Mouse (Mus musculus) heart, postnatal 25 days (tissue): ENCODE results near the gene Exoc6. TPM values are rescaled to one million over a fixed set of nuclear protein-coding genes. Genes with fewer than 3 reads are reported as not detected.

Source experiments
- DNase-seq: peaks from one replicate; pipeline ENCODE4 v3.0.0; 2022; ENCODE audit warnings: low spot score
- intact Hi-C: fragments of 180-260 bp; cut with DNase I; formaldehyde crosslinking; loops from one replicate; pipeline ENCODE4 v1.15.1; 2025
- total RNA-seq, 2 experiments: library from RNA; stranded (reverse); gene quantifications; 2 replicates each; pipeline ENCODE4 v1.2.3; 2021

Exoc6 gene
- total RNA-seq, 2 experiments from 2014 or later, result 29.2 TPM

GRCm38 (mm10) chr19:37669486-37669885, 119.3 kb downstream of the Exoc6 start:
- DNase-seq, result no peak
- intact Hi-C loops, result no loop called here

DNA sequence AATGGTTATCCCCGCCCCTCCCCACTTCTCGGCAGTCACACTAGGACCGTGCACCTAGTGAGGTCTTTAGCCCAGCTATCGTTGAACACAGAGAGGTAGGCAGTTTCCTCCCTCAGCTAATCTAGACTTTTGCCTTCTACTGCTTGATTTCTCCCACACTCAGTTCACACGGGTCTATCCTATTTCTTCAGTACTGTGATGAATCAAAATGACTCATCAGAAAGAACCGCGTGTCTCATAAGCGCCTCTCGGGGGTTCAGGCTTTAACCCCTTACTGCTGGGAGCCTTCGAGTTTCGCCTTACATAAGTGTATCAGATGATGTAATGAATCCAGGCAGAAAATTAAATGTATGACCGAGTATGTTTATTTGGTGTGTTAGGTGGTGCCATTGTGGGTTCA, 123.2 kb downstream of the Exoc6 start:
- intact Hi-C loops, result no loop called here
- no peak for DNase-seq

DNA sequence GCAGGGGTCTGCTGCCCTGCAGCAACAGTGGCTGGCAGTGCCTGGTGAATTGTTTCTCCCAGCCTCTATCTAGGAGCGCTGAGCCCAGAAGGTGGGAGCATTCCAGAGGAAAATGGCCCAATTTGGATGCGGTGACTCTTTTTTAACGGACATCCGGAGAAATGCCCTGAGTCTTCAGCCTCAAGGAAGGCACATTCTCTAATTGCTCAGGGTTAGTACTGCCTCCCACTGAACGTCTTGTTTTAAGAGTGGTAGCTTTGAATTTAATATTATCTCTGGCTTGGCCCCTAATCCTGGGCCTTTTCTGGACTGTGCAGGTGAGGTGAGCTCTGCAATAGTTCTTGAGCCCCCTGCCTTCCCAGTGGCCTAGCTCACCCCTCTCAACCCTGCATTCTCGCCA, 135.1 kb downstream of the Exoc6 start, which contains the start of gene Cyp26c1:
Gene Cyp26c1, plus strand, starts transcription at position 301 of the 400 bp plus-strand sequence.
- DNase-seq, result no peak
- intact Hi-C loops, result no loop called here

DNA sequence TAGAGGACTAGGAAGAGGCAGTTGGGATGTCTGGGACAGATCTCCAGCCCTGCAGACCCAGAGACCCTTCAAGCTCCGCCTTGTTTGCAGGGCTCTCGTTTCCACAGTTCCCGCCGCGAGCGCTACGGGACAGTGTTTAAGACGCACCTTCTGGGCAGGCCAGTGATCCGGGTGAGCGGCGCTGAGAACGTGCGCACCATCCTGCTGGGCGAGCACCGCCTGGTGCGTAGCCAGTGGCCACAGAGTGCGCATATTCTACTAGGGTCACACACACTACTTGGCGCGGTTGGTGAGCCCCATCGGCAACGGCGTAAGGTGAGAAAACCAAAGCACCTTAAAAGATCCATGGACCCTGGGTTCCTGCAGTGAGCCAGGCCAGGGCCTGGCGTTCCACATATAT, 136.1 kb downstream of the Exoc6 start:
- DNase-seq, result no peak
- intact Hi-C loops, result no loop called here

- intact Hi-C loops, result no loop called here
- DNase-seq, result no peak
Measured at GRCm38 (mm10) chr19:37686941-37687850, 137.0 kb downstream of the Exoc6 start.

DNA sequence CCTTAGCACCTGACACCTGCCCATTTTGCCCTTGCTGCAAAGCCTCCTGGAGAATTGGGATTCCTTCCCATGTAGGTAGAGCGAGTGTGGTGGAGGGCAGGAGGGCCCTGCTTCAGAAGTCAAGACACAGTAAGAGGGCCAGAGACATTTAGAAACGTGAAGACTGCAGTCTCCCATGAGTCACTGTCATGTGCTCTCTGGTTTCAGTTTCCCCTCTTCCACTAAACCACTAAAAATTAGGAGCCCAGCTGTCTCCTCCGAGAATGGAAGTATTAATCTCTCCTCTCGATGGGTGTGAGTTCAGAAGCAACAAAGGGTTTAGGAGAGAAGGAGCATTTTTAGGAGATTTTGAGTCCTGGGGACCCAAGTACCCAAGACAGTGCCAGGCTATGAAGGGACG, 139.3 kb downstream of the Exoc6 start:
- DNase-seq, result no peak
- intact Hi-C loops, result no loop called here

DNA sequence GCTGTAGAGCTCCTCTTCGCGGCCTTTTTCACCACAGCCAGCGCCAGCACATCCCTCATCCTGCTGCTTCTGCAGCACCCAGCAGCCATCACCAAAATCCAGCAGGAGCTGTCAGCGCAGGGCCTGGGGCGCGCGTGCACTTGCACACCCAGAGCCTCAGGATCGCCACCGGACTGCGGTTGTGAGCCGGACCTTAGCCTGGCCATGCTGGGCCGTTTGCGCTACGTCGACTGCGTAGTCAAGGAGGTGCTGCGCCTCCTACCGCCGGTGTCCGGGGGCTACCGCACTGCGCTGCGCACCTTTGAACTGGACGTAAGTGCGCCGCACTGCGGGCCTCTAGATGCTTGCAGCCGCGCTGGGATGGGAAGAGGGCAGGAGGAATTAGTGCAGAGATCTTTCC, 140.5 kb downstream of the Exoc6 start:
- intact Hi-C loops, result no loop called here
- no peak for DNase-seq

DNA sequence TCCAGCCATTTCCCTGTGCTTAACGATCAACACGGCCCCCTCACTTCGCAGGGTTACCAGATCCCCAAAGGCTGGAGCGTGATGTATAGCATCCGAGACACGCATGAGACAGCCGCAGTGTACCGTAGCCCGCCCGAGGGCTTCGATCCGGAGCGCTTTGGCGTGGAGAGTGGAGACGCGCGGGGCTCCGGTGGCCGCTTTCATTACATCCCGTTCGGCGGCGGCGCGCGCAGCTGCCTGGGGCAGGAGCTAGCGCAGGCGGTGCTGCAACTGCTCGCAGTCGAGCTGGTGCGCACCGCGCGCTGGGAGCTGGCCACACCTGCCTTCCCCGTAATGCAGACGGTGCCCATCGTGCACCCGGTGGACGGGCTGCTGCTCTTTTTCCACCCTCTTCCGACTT, 142.7 kb downstream of the Exoc6 start:
- intact Hi-C loops, result no loop called here
- no peak for DNase-seq

DNA sequence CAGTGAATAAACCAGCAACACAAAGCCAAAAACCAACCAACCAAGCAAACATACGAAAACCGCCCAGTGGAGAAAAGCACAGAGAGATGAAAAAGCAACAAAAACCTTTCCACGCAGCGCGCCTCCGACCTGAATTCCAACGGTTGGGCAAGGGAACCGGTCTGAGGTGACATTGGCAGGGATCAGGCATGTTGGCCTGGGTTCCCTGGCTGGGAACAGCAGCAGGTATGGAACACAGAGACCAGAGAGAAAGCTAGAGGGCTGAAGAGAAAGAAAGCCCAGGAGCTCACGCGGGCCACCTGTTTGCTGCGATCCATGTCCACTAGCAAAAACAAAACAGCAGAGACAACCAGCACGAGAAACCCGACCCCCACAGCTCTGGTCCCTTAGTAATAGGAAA, 144.9 kb downstream of the Exoc6 start:
- no peak for DNase-seq
- intact Hi-C loops, result no loop called here

DNA sequence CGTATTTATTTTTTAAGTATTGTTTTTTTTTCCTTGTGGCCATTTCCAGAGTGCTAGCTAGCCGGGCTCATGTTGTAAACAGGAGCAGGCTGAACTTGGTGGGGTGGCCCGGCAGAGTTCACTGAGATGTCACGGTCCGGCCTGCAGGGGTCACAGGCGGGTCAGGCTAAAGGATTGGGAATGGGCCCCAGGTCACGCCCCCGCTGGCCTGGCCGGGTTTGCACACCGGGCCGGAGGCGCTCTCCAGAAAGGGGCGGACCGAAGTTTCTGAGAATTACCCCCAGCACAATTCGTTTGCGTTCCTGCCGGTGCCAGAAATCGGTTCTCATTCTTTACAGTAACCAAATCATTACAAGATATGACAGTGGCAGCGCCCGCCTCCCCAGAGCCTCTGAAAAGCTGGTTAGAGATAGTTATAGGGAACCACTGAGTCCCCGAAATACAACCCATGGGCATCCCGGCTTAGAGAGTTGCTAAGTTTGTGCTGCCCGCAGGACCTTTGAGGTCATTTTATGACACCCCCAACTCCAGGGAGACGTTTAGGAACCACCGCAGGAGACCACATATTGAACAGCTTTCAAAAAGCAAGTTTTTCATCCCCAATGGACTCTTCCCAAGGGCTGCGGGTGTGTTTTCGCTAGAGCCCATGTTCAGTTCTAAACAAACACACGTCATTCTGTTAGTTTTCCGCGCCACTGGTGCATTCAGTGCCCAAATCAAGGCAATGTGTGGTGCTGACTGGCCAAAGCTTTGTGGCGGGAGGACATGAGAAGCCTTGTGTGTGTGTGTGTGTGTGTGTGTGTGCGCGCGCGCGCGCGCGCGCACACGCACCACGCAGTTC, 145.8 kb downstream of the Exoc6 start:
- intact Hi-C loops, result no loop called here

GRCm38 (mm10) chr19:37696603-37697334, 146.6 kb downstream of the Exoc6 start:
- intact Hi-C loops, result no loop called here
- DNase-seq, result no peak

More for the DNA sequence above, 145.8 kb downstream of the Exoc6 start:
- DNase-seq, result no peak

DNA sequence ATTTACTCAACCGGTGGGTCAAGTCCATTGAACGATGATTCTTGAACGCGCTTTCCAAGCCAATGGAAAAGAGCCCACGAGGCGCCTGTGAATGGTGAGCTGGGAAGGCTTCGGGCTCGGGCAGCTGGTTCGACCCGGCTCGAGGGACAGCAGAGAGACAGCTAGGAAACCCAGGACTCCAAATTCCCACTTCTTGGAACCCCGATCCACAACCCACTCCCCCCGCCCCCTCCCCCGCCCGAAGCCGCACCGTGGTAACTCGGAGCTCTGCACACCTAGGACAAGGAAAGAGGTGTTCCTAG, 147.1 kb downstream of the Exoc6 start:
- intact Hi-C loops, result no loop called here
- no peak for DNase-seq

GRCm38 (mm10) chr19:37697651-37698272, 147.5 kb downstream of the Exoc6 start, which contains the start of gene Cyp26a1:
Gene Cyp26a1 (plus strand): TSS chr19:37697798.
- DNase-seq, result no peak
- intact Hi-C loops, result no loop called here

DNA sequence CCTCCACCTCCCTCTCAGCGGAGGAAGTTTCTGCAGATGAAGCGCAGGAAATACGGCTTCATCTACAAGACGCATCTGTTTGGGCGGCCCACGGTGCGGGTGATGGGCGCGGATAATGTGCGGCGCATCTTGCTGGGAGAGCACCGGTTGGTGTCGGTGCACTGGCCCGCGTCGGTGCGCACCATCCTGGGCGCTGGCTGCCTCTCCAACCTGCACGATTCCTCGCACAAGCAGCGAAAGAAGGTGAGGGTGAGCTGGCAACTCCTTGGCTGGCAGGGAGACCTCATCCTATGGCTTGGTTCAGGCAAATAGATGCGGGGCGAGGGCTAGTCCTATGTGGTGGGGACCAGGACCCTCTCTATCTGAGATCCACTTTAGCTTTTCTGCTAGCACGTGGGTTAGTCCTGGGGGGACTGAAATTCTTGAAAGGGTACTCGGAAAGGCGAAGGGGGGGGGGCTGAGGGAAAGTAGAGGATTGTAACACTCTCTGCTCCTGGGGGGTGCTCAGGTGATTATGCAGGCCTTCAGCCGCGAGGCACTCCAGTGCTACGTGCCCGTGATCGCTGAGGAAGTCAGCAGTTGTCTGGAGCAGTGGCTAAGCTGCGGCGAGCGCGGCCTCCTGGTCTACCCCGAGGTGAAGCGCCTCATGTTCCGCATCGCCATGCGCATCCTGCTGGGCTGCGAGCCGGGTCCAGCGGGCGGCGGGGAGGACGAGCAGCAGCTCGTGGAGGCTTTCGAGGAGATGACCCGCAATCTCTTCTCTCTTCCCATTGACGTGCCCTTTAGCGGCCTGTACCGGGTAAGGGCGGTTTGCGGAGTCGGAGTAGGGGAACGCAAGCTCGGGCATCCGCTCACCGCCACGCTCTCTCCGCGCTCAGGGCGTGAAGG, 148.3 kb downstream of the Exoc6 start:
- intact Hi-C loops, result no loop called here

GRCm38 (mm10) chr19:37699711-37700110, 149.5 kb downstream of the Exoc6 start:
- intact Hi-C loops, result no loop called here
- no peak for DNase-seq

More for the DNA sequence above, 148.3 kb downstream of the Exoc6 start:
- no peak for DNase-seq

- DNase-seq, result no peak
- intact Hi-C loops, result no loop called here
Measured at GRCm38 (mm10) chr19:37702377-37703076, 152.3 kb downstream of the Exoc6 start.

DNA sequence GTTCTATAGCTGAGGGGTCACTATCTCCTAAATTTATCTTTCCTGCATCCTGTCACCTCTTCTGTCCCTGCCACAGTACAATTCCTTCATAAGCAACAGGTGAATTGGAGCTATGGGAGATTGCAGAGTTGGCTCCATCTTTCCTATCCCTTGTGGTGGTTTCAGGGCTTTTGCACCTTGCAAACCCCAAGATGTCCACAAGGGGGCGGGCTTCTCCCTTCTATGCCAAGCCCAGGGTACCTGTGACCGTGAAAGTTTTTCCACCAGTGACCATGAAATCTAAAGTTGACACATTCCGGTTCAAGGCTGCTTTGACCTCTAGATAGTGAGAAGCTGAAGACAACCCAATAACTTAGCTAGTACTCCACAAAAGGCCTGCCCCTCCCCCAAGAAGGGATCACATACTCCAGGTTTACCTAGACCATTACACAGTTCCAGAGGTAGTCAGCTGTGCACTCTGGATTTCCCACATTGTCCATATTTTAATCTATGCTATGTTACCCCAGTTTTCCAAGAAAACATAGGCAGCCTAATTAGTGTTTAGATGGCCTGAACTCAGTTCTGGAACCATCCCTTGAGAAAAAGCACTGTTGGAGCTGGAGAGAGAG, 153.8 kb downstream of the Exoc6 start:
- DNase-seq, result no peak

DNA sequence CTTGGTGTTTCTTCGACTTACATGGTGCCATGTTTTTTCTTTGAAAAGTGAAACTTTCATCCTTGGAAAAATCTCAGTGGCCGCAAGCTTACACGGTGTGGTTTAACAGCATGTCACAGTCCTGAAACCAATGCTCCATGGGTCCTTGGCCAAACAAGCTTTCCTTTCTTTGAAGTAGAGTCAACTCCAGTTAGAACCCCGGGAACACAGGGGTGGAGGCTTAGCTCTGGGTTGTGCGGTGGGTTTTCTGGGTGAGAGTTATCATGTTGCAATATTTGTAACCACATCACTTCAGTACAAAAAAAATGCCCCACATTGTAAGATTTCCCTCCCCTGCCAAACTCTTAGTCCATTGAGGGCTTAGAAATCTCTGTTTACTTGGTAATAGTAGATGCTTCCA, 155.5 kb downstream of the Exoc6 start:
- DNase-seq, result no peak
- intact Hi-C loops, result loop anchor here (2.0 kb wide), 1 partner anchor 231 kb away; no protein-coding TSS in a partner anchor

More for the DNA sequence above, 153.8 kb downstream of the Exoc6 start:
- intact Hi-C loops, result loop anchor here (1.0 to 2.0 kb wide), 2 partner anchors 183 to 233 kb away; no protein-coding TSS in a partner anchor
